In the genomic region with DNA sequence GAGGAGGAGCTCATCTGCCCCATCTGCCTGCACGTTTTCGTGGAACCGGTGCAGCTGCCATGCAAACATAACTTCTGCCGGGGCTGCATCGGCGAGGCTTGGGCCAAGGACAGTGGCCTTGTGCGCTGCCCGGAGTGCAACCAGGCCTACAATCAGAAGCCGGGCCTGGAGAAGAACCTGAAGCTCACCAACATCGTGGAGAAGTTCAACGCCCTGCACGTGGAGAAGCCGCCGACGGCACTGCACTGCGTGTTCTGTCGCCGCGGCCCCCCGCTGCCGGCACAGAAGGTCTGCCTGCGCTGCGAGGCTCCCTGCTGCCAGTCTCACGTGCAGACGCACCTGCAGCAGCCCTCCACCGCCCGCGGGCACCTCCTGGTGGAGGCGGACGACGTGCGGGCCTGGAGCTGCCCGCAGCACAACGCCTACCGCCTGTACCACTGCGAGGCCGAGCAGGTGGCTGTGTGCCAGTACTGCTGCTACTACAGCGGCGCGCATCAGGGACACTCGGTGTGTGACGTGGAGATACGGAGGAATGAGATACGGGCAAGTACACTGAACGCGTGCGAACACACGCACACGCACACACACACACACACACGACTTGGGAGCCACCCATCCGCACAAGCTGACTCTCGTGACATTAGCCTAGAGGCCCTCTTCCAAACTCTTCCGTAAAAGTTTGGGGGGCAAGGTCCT, we compare ENCODE assay signal across 8 mouse cellular contexts. TPM values are rescaled to one million over a fixed set of nuclear protein-coding genes. Genes with fewer than 3 reads are reported as not detected.
DNase-seq lines count a peak whose midpoint lies in the region.

No protein-coding gene starts in this region.

- H3K9me3 ChIP-seq in megakaryocyte, embryonic 14.5 days: no peaks in the 10 kb centered on the region

- intact Hi-C loops in left cerebral cortex, postnatal 10 days (cut with DNase I): loop anchor here (2.0 kb wide), 1 partner anchor 28 kb away; no protein-coding TSS in a partner anchor

- no peaks in the 10 kb centered on the region for H3K27me3 ChIP-seq in megakaryocyte, embryonic 14.5 days (replicated peaks)

- H3K4me3 ChIP-seq in megakaryocyte, embryonic 14.5 days (replicated peaks): peak overlapping the region; percentile 90

- DNase-seq in NIH3T3 (ENCODE audit: low read depth): peak; percentile 93
- DNase-seq in cerebellum, adult 9-11 months: peak; percentile 90
- DNase-seq in frontal cortex, postnatal 36 days (ENCODE audit: low spot score in 2 of 2): peak; percentile 73 to 76
- peak; percentile 87 for DNase-seq in induced T-regulatory cell, adult 2 months (ENCODE audit: low read depth)
- peak; percentile 70 to 92 for DNase-seq in left cerebral cortex, postnatal 10 days (ENCODE audit: extremely low spot score in 1 of 2, low spot score in 2 of 2)
- DNase-seq in right cerebral cortex, postnatal 25 days: peak; percentile 87
- peak; percentile 79 to 83 for DNase-seq in urinary bladder, postnatal 4 days (ENCODE audit: low spot score in 2 of 2)

- peaks cover 49% of the 10 kb centered on the region for H3K4me1 ChIP-seq in megakaryocyte, embryonic 14.5 days

- peaks cover 52% of the 10 kb centered on the region for H3K36me3 ChIP-seq in megakaryocyte, embryonic 14.5 days (replicated peaks; ENCODE audit: low read length)

RNA-seq across cellular contexts. Expression of a gene that starts 1.1 kb away (rescaled TPM):
- total RNA-seq in left cerebral cortex, postnatal 10 days (2021): 100 to 1,000 TPM; 101 to 108 TPM
- polyA plus RNA-seq in megakaryocyte, embryonic 14.5 days (2012; ENCODE audit: insufficient read depth, low replicate concordance): 207 and 435 TPM in 2 replicates

Comparison
In these comparisons a context has a peak if more than half of its experiments do, and no peak if none do; other contexts are left out.
1. Peak in every context shown above with its lines: DNase-seq and H3K4me3 ChIP-seq.